Mouse (Mus musculus) erythroblast, embryonic 14.5 days (primary cell): ENCODE results near the gene Smad1.

Experiments
- GATA1 ChIP-seq: IDR thresholded peaks from 2 replicates; pipeline ENCODE4 v1.6.1; 2012; ENCODE audit warnings: low read length, inconsistent platforms, mixed read lengths
- TAL1 ChIP-seq: IDR thresholded peaks from 3 replicates; pipeline ENCODE4 v1.6.1; 2012; ENCODE audit warnings: low read length, inconsistent platforms, mixed read lengths

DNA sequence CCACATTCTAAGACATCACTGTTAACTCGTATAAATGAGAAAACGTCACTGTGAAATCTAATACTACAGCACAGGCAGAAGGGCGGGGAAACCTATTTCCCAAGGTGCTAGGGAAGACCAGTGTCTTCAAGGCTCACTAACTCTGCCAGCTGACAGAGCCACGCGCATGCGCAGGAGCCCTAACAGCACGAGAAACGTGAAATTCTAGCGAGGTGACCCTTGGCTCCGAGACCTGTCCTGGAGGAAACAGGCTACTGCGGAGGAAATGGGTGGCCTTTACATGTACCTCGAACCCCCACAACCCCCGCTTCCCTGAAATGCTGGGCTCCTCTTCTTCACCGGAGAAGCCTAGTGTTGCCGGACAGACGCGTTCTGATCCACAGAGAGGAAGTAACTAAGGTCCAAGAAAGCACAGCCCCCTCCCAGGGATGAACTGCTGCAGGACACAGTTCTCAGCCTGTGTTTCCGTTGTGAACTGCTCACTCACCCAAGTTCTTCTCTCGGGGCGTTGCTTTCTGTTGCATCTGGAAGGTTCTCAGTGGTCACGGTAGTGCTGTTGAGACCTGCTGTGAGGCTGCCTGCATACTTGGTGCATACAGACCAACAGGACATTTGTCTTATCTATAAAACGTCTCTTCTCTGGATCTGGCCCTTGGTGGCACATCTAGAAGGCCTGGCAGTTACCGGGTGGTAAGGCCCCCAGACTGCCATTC, 10.1 kb downstream of the Smad1 start:
- TF ChIP-seq GATA1 (no peak), TAL1 (no peak)
